ENCODE assay signal across 12 mouse cellular contexts in genomic region chr7:142505942-142506341, GRCm38 (mm10). TPM values are rescaled to one million over a fixed set of nuclear protein-coding genes. Genes with fewer than 3 reads are reported as not detected.
DNase-seq lines count a peak whose midpoint lies in the region; ATAC-seq lines count a peak whose summit lies in the region.
"Had no signal": no experiment of that assay in that cellular context is flagged by ENCODE, and none has a peak within 500 bp of the region (broad histone marks: within the 10 kb centered on the region; RNA-seq: fewer than 3 reads in every experiment).

No protein-coding gene starts in this region.

- no peaks in the 10 kb centered on the region for H3K36me3 ChIP-seq in liver, embryonic 11.5 days (ENCODE audit: control insufficient read depth, insufficient read depth, low read length)
- no peaks in the 10 kb centered on the region for H3K36me3 ChIP-seq in midbrain, embryonic 16.5 days (ENCODE audit: control insufficient read depth, insufficient read depth, low read length)
- H3K36me3 ChIP-seq: G1E; liver, embryonic 13.5 days had no signal

- H3K27ac ChIP-seq in liver, embryonic 11.5 days (ENCODE audit: low read depth, low read length): no peak overlapping the region
- H3K27ac ChIP-seq in midbrain, embryonic 16.5 days (ENCODE audit: low read length): no peak overlapping the region
- H3K27ac ChIP-seq: liver, embryonic 13.5 days had no signal

- H3K4me2 ChIP-seq in liver, embryonic 11.5 days: no peak overlapping the region
- H3K4me2 ChIP-seq in midbrain, embryonic 16.5 days (ENCODE audit: low read length): no peak overlapping the region
- H3K4me2 ChIP-seq: liver, embryonic 13.5 days had no signal

- ATAC-seq in liver, embryonic 11.5 days (replicated peaks; ENCODE audit: low FRiP score): no peak
- peak; percentile 39; the same call in 1 of the 2 replicates for ATAC-seq in midbrain, embryonic 16.5 days

- DNase-seq in liver: peak; percentile 21
- no peak for DNase-seq in liver, embryonic 11.5 days (ENCODE audit: low spot score)
- DNase-seq in embryo, embryonic 11 days: peak; percentile 74
- peak; percentile 36 for DNase-seq in forelimb bud, embryonic 11.5 days (ENCODE audit: low read depth, low spot score)
- DNase-seq in adrenal gland, adult 2 months: no peak
- DNase-seq in adrenal gland, postnatal 10 days: no peak
- DNase-seq in ovary, postnatal 14 days (ENCODE audit: low spot score): no peak
- DNase-seq: kidney, adult 11 months; liver, embryonic 13.5 days; thymus, adult 2 months had no signal

- H3K9ac ChIP-seq in liver, embryonic 11.5 days (ENCODE audit: low read depth, low read length): no peak overlapping the region
- H3K9ac ChIP-seq in midbrain, embryonic 16.5 days (ENCODE audit: low read depth, low read length): peak overlapping the region; percentile 43; the same call in 1 of the 2 replicates
- H3K9ac ChIP-seq: liver, embryonic 13.5 days had no signal

- no peaks in the 10 kb centered on the region for H3K9me3 ChIP-seq in liver, embryonic 11.5 days (ENCODE audit: control insufficient read depth, low read length)
- no peaks in the 10 kb centered on the region for H3K9me3 ChIP-seq in midbrain, embryonic 16.5 days (replicated peaks; ENCODE audit: control insufficient read depth, low read length, poor library complexity, severe bottlenecking)
- H3K9me3 ChIP-seq: G1E; liver, embryonic 13.5 days had no signal

- H3K4me3 ChIP-seq in liver, embryonic 11.5 days (ENCODE audit: low read depth, low read length): no peak overlapping the region
- H3K4me3 ChIP-seq in midbrain, embryonic 16.5 days (ENCODE audit: low read depth, low read length): no peak overlapping the region
- H3K4me3 ChIP-seq: liver, embryonic 13.5 days had no signal

- 29% methylated on average over 2 of the region's 2 CpGs for WGBS in liver, embryonic 11.5 days
- 35% methylated on average over 2 of the region's 2 CpGs for WGBS in midbrain, embryonic 16.5 days

- peaks cover 12% of the 10 kb centered on the region for H3K4me1 ChIP-seq in liver, embryonic 11.5 days (replicated peaks; ENCODE audit: control insufficient read depth, insufficient read depth, low read length)
- peaks cover 14% of the 10 kb centered on the region for H3K4me1 ChIP-seq in midbrain, embryonic 16.5 days (ENCODE audit: control insufficient read depth, insufficient read depth, low read length)

- H3K27me3 ChIP-seq in liver, embryonic 11.5 days (replicated peaks; ENCODE audit: control insufficient read depth, insufficient read depth, low read length): no peaks in the 10 kb centered on the region
- H3K27me3 ChIP-seq in midbrain, embryonic 16.5 days (ENCODE audit: control insufficient read depth, insufficient read depth, low read depth, low read length): no peaks in the 10 kb centered on the region

RNA-seq across cellular contexts. Expression of gene Tnnt3, which starts 7.3 kb away (rescaled TPM):
- polyA plus RNA-seq in liver, embryonic 11.5 days (2014; fragmentation: Nextera tagmentation; extraction: Ambion mirVana): 1.5 and 2.4 TPM in 2 replicates
- polyA plus RNA-seq in midbrain, embryonic 16.5 days (2015; fragmentation: Nextera tagmentation; extraction: Ambion mirVana): 0.91 and 1.6 TPM in 2 replicates
- not detected for total RNA-seq in adrenal gland, adult 2 months (2021)
- 0.52 TPM in 1 of 2 replicates, not detected in the other for polyA plus RNA-seq in adrenal gland, adult 2 months (2012; rRNA removed)
- 1,000 to 10,000 TPM in 1 of 2 experiments, 100 to 1,000 TPM in 1; 272 to 1,179 TPM for total RNA-seq in adrenal gland, postnatal 10 days (2021)
- total RNA-seq: G1E had no signal
- polyA plus RNA-seq: G1E had no signal

RNA-seq across cellular contexts. Expression of gene Mrpl23, which starts 26.5 kb away (rescaled TPM):
- 20.8 and 22.2 TPM in 2 replicates for polyA plus RNA-seq in liver, embryonic 11.5 days (2014; fragmentation: Nextera tagmentation; extraction: Ambion mirVana)
- polyA plus RNA-seq in midbrain, embryonic 16.5 days (2015; fragmentation: Nextera tagmentation; extraction: Ambion mirVana): 15.6 and 18.6 TPM in 2 replicates
- 1 to 10 TPM; 2.2 to 8.0 TPM for total RNA-seq in adrenal gland, adult 2 months (2021)
- 6.9 and 7.6 TPM in 2 replicates for polyA plus RNA-seq in adrenal gland, adult 2 months (2012; rRNA removed)
- total RNA-seq in adrenal gland, postnatal 10 days (2021): 10 to 100 TPM in 1 of 2 experiments, 1 to 10 TPM in 1; 5.1 to 15.8 TPM

RNA-seq across cellular contexts. Expression of gene Lsp1, which starts 45.3 kb away (rescaled TPM):
- 19.2 and 20.7 TPM in 2 replicates for polyA plus RNA-seq in liver, embryonic 11.5 days (2014; fragmentation: Nextera tagmentation; extraction: Ambion mirVana)
- polyA plus RNA-seq in midbrain, embryonic 16.5 days (2015; fragmentation: Nextera tagmentation; extraction: Ambion mirVana): 4.8 and 5.1 TPM in 2 replicates
- total RNA-seq in adrenal gland, adult 2 months (2021): 10 to 100 TPM; 20.9 to 28.7 TPM
- 22.2 and 25.1 TPM in 2 replicates for polyA plus RNA-seq in adrenal gland, adult 2 months (2012; rRNA removed)
- 10 to 100 TPM; 26.7 to 39.3 TPM for total RNA-seq in adrenal gland, postnatal 10 days (2021)

Comparison
In these comparisons a context has a peak if more than half of its experiments do, and no peak if none do; other contexts are left out.
1. DNase-seq: peak in liver (single experiment), embryo, embryonic 11 days (single experiment) and forelimb bud, embryonic 11.5 days (single experiment); none in liver, embryonic 11.5 days (single experiment), adrenal gland, adult 2 months (single experiment), adrenal gland, postnatal 10 days (single experiment) and ovary, postnatal 14 days (single experiment).